Mouse (Mus musculus) E14TG2a.4 (cell line): ENCODE results near the gene Slc7a7.

ENCODE experiments used
- H3K27me3 ChIP-seq: 2 replicates; pipeline ENCODE4 v1.6.1; 2014; ENCODE audit warnings: low read length, control low read depth; ENCODE audit not compliant: insufficient read depth
- H3K36me3 ChIP-seq: 2 replicates; pipeline ENCODE4 v1.6.1; 2014; ENCODE audit warnings: low read length, control low read depth; ENCODE audit not compliant: insufficient read depth
- H3K4me1 ChIP-seq: replicated peaks from 2 replicates; pipeline ENCODE4 v1.6.1; 2014; ENCODE audit warnings: low read depth, low read length, control low read depth
- H3K4me3 ChIP-seq: replicated peaks from 2 replicates; pipeline ENCODE4 v1.5.1; 2014; ENCODE audit warnings: mild to moderate bottlenecking, low read length
- H3K9me3 ChIP-seq: 2 replicates; pipeline ENCODE4 v1.6.1; 2014; ENCODE audit warnings: low read length, control low read depth
- CTCF ChIP-seq: conservative IDR thresholded peaks from 2 replicates; pipeline ENCODE4 v1.5.1; 2014; ENCODE audit warnings: low read length
- NANOG ChIP-seq: IDR thresholded peaks from 2 replicates; pipeline ENCODE4 v1.6.1; 2014; ENCODE audit warnings: borderline replicate concordance, low read length, mixed read lengths
- POU5F1 ChIP-seq: IDR thresholded peaks from 2 replicates; pipeline ENCODE4 v1.6.1; 2014; ENCODE audit warnings: low read length, borderline replicate concordance

The Slc7a7 gene

GRCm38 (mm10) chr14:54421014-54421413 lies 3.4 kb upstream of the Slc7a7 start:
- no peaks in the 10 kb centered on the region for H3K9me3 ChIP-seq
- H3K4me1 ChIP-seq: peaks cover 62% of the 10 kb centered on the region
- no peaks in the 10 kb centered on the region for H3K27me3 ChIP-seq
- no peak overlapping the region for H3K4me3 ChIP-seq
- H3K36me3 ChIP-seq: no peaks in the 10 kb centered on the region
- TF ChIP-seq POU5F1 (no peak), CTCF (no peak), NANOG (no peak)

- no peak for TF ChIP-seq NANOG
- TF ChIP-seq POU5F1: no peak
- no peak for TF ChIP-seq CTCF
- Histone ChIP-seq H3K9me3 (no peaks in the 10 kb centered on the region), H3K27me3 (no peaks in the 10 kb centered on the region), H3K4me3 (peak overlapping the region; percentile 82), H3K4me1 (peaks cover 62% of the 10 kb centered on the region), H3K36me3 (peaks cover 6% of the 10 kb centered on the region; the same call in 1 of the 2 replicates)
These were observed 750 bp downstream of the Slc7a7 start for GRCm38 (mm10) chr14:54416830-54417229.

DNA sequence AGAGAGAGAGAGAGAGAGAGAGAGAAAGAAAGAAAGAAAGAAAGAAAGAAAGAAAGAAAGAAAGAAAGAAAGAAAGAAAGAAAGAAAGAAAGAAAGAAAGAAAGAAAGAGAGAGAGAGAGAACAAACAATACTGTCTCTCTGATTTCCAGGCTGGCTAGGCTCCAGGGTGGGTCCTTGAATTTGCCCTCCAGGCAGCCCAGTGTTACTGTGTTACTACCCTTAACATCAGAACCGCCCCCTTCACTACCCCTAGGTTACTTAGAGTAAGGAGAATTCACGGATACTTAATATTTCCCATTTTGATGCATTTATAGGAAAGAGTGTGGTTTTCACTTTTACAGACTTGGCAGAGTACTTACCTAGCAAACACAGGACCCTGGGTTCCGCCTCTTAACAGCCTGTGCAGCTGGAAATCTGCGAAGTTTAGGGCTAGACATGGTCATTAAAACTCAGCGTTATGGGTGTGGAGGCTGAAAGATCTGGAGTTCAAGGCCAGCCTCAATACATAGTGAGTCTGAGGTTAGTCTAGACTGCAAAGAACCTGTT lies 1.3 kb downstream of the Slc7a7 start:
- Histone ChIP-seq H3K4me1 (peaks cover 65% of the 10 kb centered on the region), H3K36me3 (peaks cover 10% of the 10 kb centered on the region), H3K9me3 (no peaks in the 10 kb centered on the region), H3K27me3 (no peaks in the 10 kb centered on the region), H3K4me3 (peak overlapping the region; percentile 82)
- TF ChIP-seq POU5F1 (no peak), NANOG (no peak), CTCF (no peak)

DNA sequence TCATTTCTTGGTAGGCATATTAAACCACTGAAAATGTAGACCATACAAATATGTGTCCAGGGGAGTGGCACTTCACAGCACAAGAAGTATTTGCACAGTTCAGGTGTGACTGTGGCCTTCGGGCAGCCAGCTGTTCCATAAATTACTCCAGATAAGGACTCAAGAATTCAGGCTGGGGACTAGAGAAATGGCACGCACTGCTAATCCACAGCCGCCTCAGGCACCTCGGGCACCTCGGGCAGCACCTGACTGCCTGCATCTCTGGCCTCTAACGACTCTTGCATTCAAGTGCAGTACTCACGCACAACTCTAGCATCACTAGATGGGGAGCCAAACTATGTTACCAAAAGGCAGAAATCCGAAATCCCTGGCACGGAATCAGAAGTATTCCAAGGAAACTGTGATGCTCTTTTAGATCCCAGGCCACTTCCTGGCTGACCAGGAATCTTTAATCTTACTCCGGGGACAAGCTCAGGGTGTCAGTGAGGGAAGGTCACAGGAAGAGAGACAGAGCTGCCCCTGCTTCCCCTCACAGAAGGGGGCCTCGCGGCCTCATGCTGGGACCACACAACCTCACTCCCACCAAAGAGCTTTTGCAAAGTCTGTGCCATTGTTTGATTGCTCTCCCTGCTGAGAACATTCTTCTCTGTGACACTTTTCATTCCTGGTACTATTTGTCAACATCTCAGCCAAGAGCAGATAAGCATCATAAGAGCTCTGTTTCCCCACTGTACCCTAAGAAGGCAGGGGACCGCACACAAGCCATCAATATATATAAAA lies 2.1 kb downstream of the Slc7a7 start:
- Histone ChIP-seq H3K4me1 (peaks cover 71% of the 10 kb centered on the region), H3K36me3 (peaks cover 18% of the 10 kb centered on the region), H3K9me3 (no peaks in the 10 kb centered on the region), H3K4me3 (peak overlapping the region; percentile 84), H3K27me3 (no peaks in the 10 kb centered on the region)
- TF ChIP-seq CTCF (no peak), NANOG (peak; percentile 72)

DNA sequence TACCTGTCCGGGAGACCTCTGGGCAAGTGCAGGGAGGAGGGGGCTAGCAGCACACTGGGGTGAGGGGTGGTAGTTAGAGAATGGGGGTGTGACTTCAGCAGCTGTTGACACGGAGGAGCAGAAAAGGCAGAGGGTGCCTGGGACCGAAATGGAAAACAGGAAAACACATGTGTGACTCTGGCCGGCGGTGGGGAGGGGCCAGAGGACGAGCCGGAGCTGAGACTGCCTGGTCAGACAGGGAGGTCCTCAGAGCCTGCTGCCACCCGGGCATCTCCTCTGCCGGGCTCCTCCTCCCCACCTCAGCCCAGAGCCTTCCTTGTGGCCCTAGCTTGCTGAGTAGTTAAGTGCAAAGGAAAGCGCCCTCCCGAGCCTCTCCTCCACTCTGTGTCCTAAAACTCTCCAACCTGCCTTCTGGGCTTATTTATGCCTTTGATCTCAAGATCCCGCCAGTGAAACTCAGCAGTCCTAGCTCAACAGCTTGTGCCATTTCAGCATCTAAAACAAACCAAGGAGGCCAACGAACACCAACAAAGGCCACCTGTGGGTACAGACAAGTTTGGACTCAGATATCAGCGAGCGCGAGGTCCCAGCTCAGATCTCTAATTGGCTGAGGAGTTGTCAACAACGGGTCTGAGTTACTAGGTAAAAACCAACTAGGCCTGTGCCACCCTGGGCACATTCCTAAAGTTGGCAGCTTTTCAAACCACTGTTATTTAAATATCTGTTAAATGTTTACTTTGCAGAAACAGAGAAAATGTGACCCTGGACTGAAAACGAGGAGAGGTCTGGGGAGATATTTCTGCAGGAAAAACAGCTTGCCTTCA lies 3.5 kb downstream of the Slc7a7 start:
- peaks cover 75% of the 10 kb centered on the region for H3K4me1 ChIP-seq
- H3K36me3 ChIP-seq: peaks cover 30% of the 10 kb centered on the region
- no peaks in the 10 kb centered on the region for H3K9me3 ChIP-seq
- peak overlapping the region; percentile 84 for H3K4me3 ChIP-seq
- no peaks in the 10 kb centered on the region for H3K27me3 ChIP-seq
- TF ChIP-seq NANOG (no peak), CTCF (no peak), POU5F1 (no peak)

- Histone ChIP-seq H3K4me1 (peaks cover 81% of the 10 kb centered on the region), H3K27me3 (no peaks in the 10 kb centered on the region), H3K4me3 (peak overlapping the region; percentile 84), H3K9me3 (no peaks in the 10 kb centered on the region), H3K36me3 (peaks cover 44% of the 10 kb centered on the region)
- TF ChIP-seq NANOG (no peak), POU5F1 (no peak), CTCF (peak; percentile 90)
These were observed 4.9 kb downstream of the Slc7a7 start for GRCm38 (mm10) chr14:54412629-54413170.

GRCm38 (mm10) chr14:54412000-54412576 lies 5.5 kb downstream of the Slc7a7 start:
- H3K4me1 ChIP-seq: peaks cover 82% of the 10 kb centered on the region
- H3K4me3 ChIP-seq: peak overlapping the region; percentile 84
- H3K9me3 ChIP-seq: no peaks in the 10 kb centered on the region

More at GRCm38 (mm10) chr14:54412000-54412576, 5.5 kb downstream of the Slc7a7 start:
- Histone ChIP-seq H3K36me3 (peaks cover 50% of the 10 kb centered on the region), H3K27me3 (no peaks in the 10 kb centered on the region)
- TF ChIP-seq CTCF: no peak
- TF ChIP-seq NANOG: peak; percentile 66
